Mouse (Mus musculus): ENCODE measurements around the gene Dclk1.

- TF ChIP-seq POLR2A (IDR thresholded peaks at IDR 0.05; ENCODE audit: low read depth, low read length) (no peak), CTCF (conservative IDR thresholded peaks at IDR 0.05; ENCODE audit: insufficient read depth, insufficient read length, low read depth, low read length) (no peak)
Observed at GRCm38 (mm10) chr3:55353909-55354511, 111.8 kb downstream of the Dclk1 start.

Measured in kidney, adult 2 months (tissue).